Mouse (Mus musculus) lung, postnatal 0 days (tissue): ENCODE measurements around the gene Crispld2.

Experiments used
- CTCF ChIP-seq: IDR thresholded peaks from 2 replicates; pipeline ENCODE4 v1.5.1; 2016; ENCODE audit warnings: antibody characterized with exemption, mild to moderate bottlenecking
- EP300 ChIP-seq: IDR thresholded peaks from 2 replicates; pipeline ENCODE4 v1.6.1; 2016; ENCODE audit warnings: antibody characterized with exemption, mild to moderate bottlenecking, control low read depth

DNA sequence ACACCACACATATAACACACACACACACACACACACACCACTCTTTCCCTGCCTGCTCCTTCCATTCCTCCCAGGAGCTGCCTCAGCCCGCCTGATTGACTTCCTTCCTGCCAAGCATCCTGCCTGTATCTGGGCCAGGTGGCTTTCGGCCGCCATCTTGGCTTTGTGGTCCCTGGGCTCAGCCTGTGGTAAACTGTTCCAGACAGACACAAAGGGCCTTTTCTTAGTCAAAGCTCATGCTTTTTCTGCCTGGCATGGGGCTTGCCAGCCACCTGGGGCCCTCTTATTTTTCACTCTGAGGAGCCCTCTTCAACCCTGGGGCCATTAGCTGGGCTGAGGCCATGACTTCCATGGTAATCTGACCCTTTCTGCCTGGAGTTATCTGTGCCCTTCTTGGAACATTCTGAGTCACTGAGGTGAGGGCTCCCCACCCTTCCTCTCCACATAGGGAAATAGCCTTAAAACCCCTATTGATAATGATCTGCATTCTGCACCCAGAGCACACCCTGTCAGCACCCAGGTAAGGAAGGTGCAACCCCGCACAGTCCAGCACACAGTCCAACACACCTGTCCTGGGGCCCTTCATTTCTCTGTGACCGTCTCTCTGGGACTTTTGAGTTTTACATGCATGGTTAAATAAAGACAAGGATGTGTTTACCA is 40.4 kb downstream of the Crispld2 start:
- TF ChIP-seq CTCF (no peak), EP300 (no peak)
